Mouse (Mus musculus) kidney, postnatal 10 days (tissue): ENCODE measurements around the gene Wfdc6a.
"Not testable (repeated sequence)": the region's sequence is repeated elsewhere in the genome, so short reads cannot be mapped to it uniquely, and the experiment has no call there.

ENCODE experiments used
- DNase-seq: peaks from one replicate; pipeline ENCODE4 v3.0.0; 2021; ENCODE audit warnings: mixed read lengths

Gene Wfdc6a

GRCm38 (mm10) chr2:164585025-164585725, at the start of gene Wfdc6a:
TSS of gene Wfdc6a (minus strand) at chr2:164585447.
- peak; percentile 46 for DNase-seq

GRCm38 (mm10) chr2:164621775-164622174, 36.5 kb upstream of the Wfdc6a start:
- DNase-seq: no peak

- DNase-seq: no peak
Observed at GRCm38 (mm10) chr2:164619050-164619449, 33.8 kb upstream of the Wfdc6a start.

- no peak for DNase-seq
Observed at GRCm38 (mm10) chr2:164615386-164615785, 30.1 kb upstream of the Wfdc6a start.

- peak; percentile 73 for DNase-seq
Observed at GRCm38 (mm10) chr2:164613471-164613870, 28.2 kb upstream of the Wfdc6a start, which contains the start of the genes Wfdc6b and Wfdc8. TSS of gene Wfdc6b (plus strand) at chr2:164613522. TSS of gene Wfdc8 (minus strand) at chr2:164613626.

GRCm38 (mm10) chr2:164608781-164609180, 23.5 kb upstream of the Wfdc6a start:
- DNase-seq: peak; percentile 21

GRCm38 (mm10) chr2:164604411-164604810, 19.2 kb upstream of the Wfdc6a start:
- no peak for DNase-seq

GRCm38 (mm10) chr2:164603482-164603881, 18.2 kb upstream of the Wfdc6a start:
- no peak for DNase-seq

GRCm38 (mm10) chr2:164600179-164600578, 14.9 kb upstream of the Wfdc6a start:
- no peak for DNase-seq

- no peak for DNase-seq
Observed at GRCm38 (mm10) chr2:164593494-164593893, 8.2 kb upstream of the Wfdc6a start, which contains the start of gene Eppin. TSS of gene Eppin (minus strand) at chr2:164593594.

- DNase-seq: peak; percentile 46
Observed at GRCm38 (mm10) chr2:164592014-164592413, 6.8 kb upstream of the Wfdc6a start.

GRCm38 (mm10) chr2:164573359-164573758, 11.9 kb downstream of the Wfdc6a start, which contains the start of gene Spint3:
TSS of gene Spint3 (minus strand) at chr2:164573459.
- DNase-seq: not testable (repeated sequence)

- no peak for DNase-seq
Observed at GRCm38 (mm10) chr2:164567460-164567859, 17.8 kb downstream of the Wfdc6a start.

GRCm38 (mm10) chr2:164566997-164567396, 18.2 kb downstream of the Wfdc6a start:
- DNase-seq: no peak

- DNase-seq: no peak
Observed at GRCm38 (mm10) chr2:164564346-164564745, 20.9 kb downstream of the Wfdc6a start.

- DNase-seq: peak; percentile 64
Observed at GRCm38 (mm10) chr2:164563339-164564038, 21.8 kb downstream of the Wfdc6a start.

- DNase-seq: peak; percentile 70
Observed at GRCm38 (mm10) chr2:164562391-164563188, 22.7 kb downstream of the Wfdc6a start, which contains the start of gene Wfdc2. TSS of gene Wfdc2 (plus strand) at chr2:164562413.

- DNase-seq: no peak
Observed at GRCm38 (mm10) chr2:164560106-164560505, 25.1 kb downstream of the Wfdc6a start.

- no peak for DNase-seq
Observed at GRCm38 (mm10) chr2:164558991-164559645, 26.1 kb downstream of the Wfdc6a start.

- no peak for DNase-seq
Observed at GRCm38 (mm10) chr2:164558426-164558825, 26.8 kb downstream of the Wfdc6a start.

GRCm38 (mm10) chr2:164551502-164551901, 33.7 kb downstream of the Wfdc6a start:
- DNase-seq: no peak

GRCm38 (mm10) chr2:164550895-164551269, 34.4 kb downstream of the Wfdc6a start:
- DNase-seq: no peak
